Mouse (Mus musculus) midbrain, embryonic 14.5 days (tissue): ENCODE data around the gene Mlip. TPM values are rescaled to one million over a fixed set of nuclear protein-coding genes. Genes with fewer than 3 reads are reported as not detected.
"Not testable (repeated sequence)": the region's sequence is repeated elsewhere in the genome, so short reads cannot be mapped to it uniquely, and the experiment has no call there.

Experiments
- ATAC-seq: fragments of 200-750 bp; cut with Nextera tagmentation; 2 replicates; pipeline ENCODE4 v1.8.0; 2017; ENCODE audit warnings: moderate number of reproducible peaks, moderate library complexity; ENCODE audit not compliant: low FRiP score, low TSS enrichment
- DNase-seq: peaks from one replicate; pipeline ENCODE4 v3.0.0-alpha.2; 2015
- H3K27ac ChIP-seq: fragments of 300-500 bp; sonication (generic); replicated peaks from 2 replicates; pipeline ENCODE4 v1.5.1; 2014; ENCODE audit warnings: mild to moderate bottlenecking, low read depth, low read length, moderate library complexity
- H3K27me3 ChIP-seq: fragments of 300-500 bp; sonication (generic); 2 replicates; pipeline ENCODE4 v1.6.1; 2014; ENCODE audit warnings: low read length, control low read depth, mixed read lengths; ENCODE audit not compliant: control insufficient read depth, insufficient read depth
- H3K36me3 ChIP-seq: fragments of 300-500 bp; sonication (generic); 2 replicates; pipeline ENCODE4 v1.6.1; 2014; ENCODE audit warnings: low read length, control low read depth; ENCODE audit not compliant: control insufficient read depth, insufficient read depth
- H3K4me1 ChIP-seq: fragments of 300-500 bp; sonication (generic); 2 replicates; pipeline ENCODE4 v1.6.1; 2014; ENCODE audit warnings: mild to moderate bottlenecking, antibody characterized with exemption, low read length, control low read depth; ENCODE audit not compliant: control insufficient read depth, insufficient read depth
- H3K4me2 ChIP-seq: fragments of 300-500 bp; sonication (generic); 2 replicates; pipeline ENCODE4 v1.6.1; 2014; ENCODE audit warnings: mild to moderate bottlenecking, low read length, moderate library complexity
- H3K4me3 ChIP-seq: fragments of 300-500 bp; sonication (generic); replicated peaks from 2 replicates; pipeline ENCODE4 v1.5.1; 2014; ENCODE audit warnings: low read depth, low read length
- H3K9ac ChIP-seq: fragments of 300-500 bp; sonication (generic); replicated peaks from 2 replicates; pipeline ENCODE4 v1.6.1; 2014; ENCODE audit warnings: mild to moderate bottlenecking, low read length, moderate library complexity
- H3K9me3 ChIP-seq: fragments of 300-500 bp; sonication (generic); 2 replicates; pipeline ENCODE4 v1.6.1; 2016; ENCODE audit warnings: low read length, control low read depth, mixed read lengths; ENCODE audit not compliant: control insufficient read depth
- WGBS: fragments of 180-500 bp; shearing (Covaris S2); extraction: QIAGEN DNeasy Blood & Tissue Kit; methylation state at CpG from one replicate; pipeline ENCODE4 v1.1.7; 2014; 5-methylcytosine and 5-hydroxymethylcytosine counted together
- polyA plus RNA-seq: library from polyadenylated mRNA; unstranded; fragments of >200 nt; fragmentation: Nextera tagmentation; extraction: Ambion mirVana; gene quantifications from 2 replicates; pipeline ENCODE4 v1.2.1, GENCODE M21; 2014

The Mlip gene
- polyA plus RNA-seq, 1 experiment from 2014 or later, result 0.83 TPM

GRCm38 (mm10) chr9:77369262-77369661, 16.5 kb upstream of the Mlip start:
- 69% methylated on average over 9 of the region's 9 CpGs for WGBS
- Histone ChIP-seq H3K27me3 (no peaks in the 10 kb centered on the region), H3K9ac (no peak overlapping the region), H3K4me3 (no peak overlapping the region), H3K36me3 (no peaks in the 10 kb centered on the region), H3K9me3 (no peaks in the 10 kb centered on the region), H3K4me1 (no peaks in the 10 kb centered on the region), H3K27ac (no peak overlapping the region), H3K4me2 (no peak overlapping the region)
- no peak for DNase-seq
- no peak for ATAC-seq

DNA sequence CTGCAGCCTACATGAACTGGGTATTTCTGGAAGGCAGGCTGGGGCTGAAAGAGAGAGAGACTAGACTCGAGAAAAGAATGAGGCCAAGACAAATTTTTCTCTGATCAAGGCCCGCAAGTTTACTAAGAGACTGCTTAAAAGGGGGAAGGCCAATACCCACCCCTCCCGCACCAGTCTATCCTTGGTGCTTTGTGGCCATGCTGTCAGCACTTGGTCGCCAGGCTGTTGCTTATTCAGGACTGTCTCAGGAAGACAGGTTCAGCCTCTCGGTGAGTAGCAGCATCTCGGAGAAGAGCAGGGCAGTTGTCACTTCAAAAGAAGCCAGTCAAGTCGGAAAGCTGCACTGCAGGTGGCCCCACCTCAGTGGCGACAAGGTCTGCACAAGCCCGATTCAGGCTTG, 11.9 kb upstream of the Mlip start:
- not testable (repeated sequence) for H3K9ac ChIP-seq, H3K4me3 ChIP-seq, ATAC-seq, DNase-seq, H3K4me2 ChIP-seq, H3K4me1 ChIP-seq, H3K27ac ChIP-seq, H3K9me3 ChIP-seq, H3K36me3 ChIP-seq, H3K27me3 ChIP-seq
- WGBS, result 56% methylated on average over 9 of the region's 9 CpGs

DNA sequence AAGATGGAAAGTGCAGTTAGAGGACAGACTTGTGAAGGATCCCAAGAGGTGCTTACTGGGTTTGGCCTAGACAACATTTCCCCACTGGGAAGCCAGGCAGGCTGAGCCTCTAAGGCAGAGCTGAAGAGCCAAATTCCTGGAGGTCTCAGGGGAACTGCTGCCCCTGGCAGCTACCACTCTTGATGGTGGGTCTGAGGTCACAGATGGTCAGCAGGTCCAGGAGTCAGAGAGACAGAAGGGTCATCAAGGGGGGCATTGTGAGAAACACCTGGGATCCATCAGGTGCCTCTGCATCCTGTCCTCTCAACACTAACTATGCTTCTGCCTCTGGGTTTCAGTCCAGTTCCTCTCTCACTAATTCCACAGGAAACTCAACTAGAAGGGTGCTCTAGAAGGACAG, 10.1 kb upstream of the Mlip start:
- ATAC-seq (no peak), DNase-seq (no peak)
- no peaks in the 10 kb centered on the region for H3K36me3 ChIP-seq
- no peak overlapping the region for H3K9ac ChIP-seq
- no peaks in the 10 kb centered on the region for H3K4me1 ChIP-seq
- H3K4me3 ChIP-seq, result no peak overlapping the region
- no peaks in the 10 kb centered on the region for H3K27me3 ChIP-seq
- no peak overlapping the region for H3K4me2 ChIP-seq
- H3K9me3 ChIP-seq, result no peaks in the 10 kb centered on the region
- H3K27ac ChIP-seq, result no peak overlapping the region

GRCm38 (mm10) chr9:77360654-77361053, 7.9 kb upstream of the Mlip start:
- Histone ChIP-seq H3K27ac (no peak overlapping the region), H3K4me3 (no peak overlapping the region), H3K36me3 (no peaks in the 10 kb centered on the region), H3K9me3 (no peaks in the 10 kb centered on the region), H3K4me1 (no peaks in the 10 kb centered on the region), H3K27me3 (no peaks in the 10 kb centered on the region), H3K9ac (no peak overlapping the region), H3K4me2 (no peak overlapping the region)
- no peak for DNase-seq
- WGBS, result 92% methylated on average over 8 of the region's 8 CpGs
- no peak for ATAC-seq

DNA sequence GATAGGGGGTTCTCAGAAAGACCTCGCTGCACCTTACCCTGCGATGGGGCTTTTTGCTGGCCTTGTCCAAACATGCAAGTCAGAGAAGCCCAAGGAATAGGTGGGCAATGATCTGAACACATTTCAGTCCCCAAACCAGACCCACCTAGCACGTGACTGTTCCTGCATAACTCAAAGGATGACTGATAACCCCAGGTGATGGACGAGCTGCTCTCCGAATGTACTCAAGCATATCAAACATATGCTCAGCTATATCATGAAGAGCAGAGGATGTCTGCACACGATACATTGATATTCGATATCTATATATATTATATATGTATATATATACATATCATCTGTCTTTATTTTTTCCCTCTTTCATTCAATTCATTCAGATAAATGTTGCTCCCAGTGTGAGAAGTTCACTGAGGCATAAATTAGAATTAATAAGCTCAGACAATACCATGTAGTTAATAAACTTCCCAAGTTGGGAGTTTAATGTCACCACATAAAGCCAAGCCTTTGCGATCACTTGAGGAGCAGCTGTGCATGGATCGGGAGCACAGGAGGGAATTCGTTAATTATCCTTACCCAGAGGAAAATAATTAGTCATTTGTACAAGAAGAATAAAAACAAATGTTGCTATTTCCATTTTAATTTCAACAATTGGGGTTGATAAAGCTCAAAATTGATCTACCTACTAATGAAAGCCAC, 6.7 kb upstream of the Mlip start:
- Histone ChIP-seq H3K4me3 (no peak overlapping the region), H3K27me3 (no peaks in the 10 kb centered on the region), H3K4me1 (no peaks in the 10 kb centered on the region), H3K27ac (no peak overlapping the region), H3K9me3 (no peaks in the 10 kb centered on the region), H3K36me3 (no peaks in the 10 kb centered on the region), H3K9ac (no peak overlapping the region), H3K4me2 (no peak overlapping the region)
- WGBS, result 86% methylated on average over 10 of the region's 10 CpGs
- ATAC-seq (no peak), DNase-seq (no peak)

DNA sequence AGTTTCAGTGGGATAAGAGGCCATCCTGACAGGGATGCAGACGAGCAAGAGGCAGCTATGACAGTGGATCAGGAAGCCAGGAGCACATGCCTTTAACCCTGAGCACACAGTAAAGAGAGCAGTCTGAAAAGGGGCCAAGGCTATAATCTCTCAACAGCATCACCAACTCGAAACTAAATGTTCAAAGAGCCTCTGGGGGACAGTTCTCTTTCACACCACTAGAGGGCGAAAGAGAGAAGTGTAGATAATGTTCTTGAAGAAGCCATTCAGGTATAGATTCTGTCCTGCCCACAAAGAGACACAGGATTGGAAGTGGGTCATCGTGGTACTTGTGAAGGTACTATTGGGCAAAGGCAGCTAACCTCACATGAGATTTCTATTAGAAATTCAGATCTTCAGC, 1.2 kb upstream of the Mlip start:
- no peak overlapping the region for H3K9ac ChIP-seq
- no peak for ATAC-seq
- WGBS, result 82% methylated on average over 4 of the region's 4 CpGs

GRCm38 (mm10) chr9:77347704-77348103, 5.1 kb downstream of the Mlip start:
- H3K27ac ChIP-seq, result no peak overlapping the region
- H3K4me1 ChIP-seq, result no peaks in the 10 kb centered on the region
- no peak for ATAC-seq
- no peaks in the 10 kb centered on the region for H3K27me3 ChIP-seq
- H3K4me3 ChIP-seq, result no peak overlapping the region
- no peak overlapping the region for H3K9ac ChIP-seq
- no peak for DNase-seq
- 82% methylated on average over 7 of the region's 7 CpGs for WGBS
- no peaks in the 10 kb centered on the region for H3K9me3 ChIP-seq
- no peak overlapping the region for H3K4me2 ChIP-seq
- H3K36me3 ChIP-seq, result no peaks in the 10 kb centered on the region

More for the DNA sequence above, 1.2 kb upstream of the Mlip start:
- no peak overlapping the region for H3K4me2 ChIP-seq
- H3K27me3 ChIP-seq, result no peaks in the 10 kb centered on the region
- no peak for DNase-seq
- no peaks in the 10 kb centered on the region for H3K9me3 ChIP-seq
- no peaks in the 10 kb centered on the region for H3K36me3 ChIP-seq
- no peak overlapping the region for H3K4me3 ChIP-seq
- H3K4me1 ChIP-seq, result no peaks in the 10 kb centered on the region
- H3K27ac ChIP-seq, result no peak overlapping the region

DNA sequence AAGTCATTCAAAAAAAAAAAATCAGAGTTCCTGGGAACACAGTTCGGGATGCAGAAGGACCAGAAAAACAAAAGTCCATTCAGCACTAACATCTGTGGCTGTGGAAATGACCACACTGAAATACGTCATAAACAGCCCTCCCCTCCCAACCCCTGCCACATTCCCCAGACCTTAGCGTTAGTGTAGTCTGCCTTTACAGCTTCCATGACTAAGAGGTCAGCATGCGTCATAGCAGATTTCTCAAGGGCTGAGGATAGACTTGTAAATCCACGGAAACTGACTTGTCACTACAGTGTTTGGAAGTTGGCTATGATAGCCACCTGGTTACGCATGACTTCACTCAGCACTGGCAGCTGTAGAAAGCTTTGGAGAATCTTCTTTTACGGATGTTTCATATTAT, 8.5 kb downstream of the Mlip start:
- WGBS, result 79% methylated on average over 7 of the region's 7 CpGs
- no peaks in the 10 kb centered on the region for H3K27me3 ChIP-seq

DNA sequence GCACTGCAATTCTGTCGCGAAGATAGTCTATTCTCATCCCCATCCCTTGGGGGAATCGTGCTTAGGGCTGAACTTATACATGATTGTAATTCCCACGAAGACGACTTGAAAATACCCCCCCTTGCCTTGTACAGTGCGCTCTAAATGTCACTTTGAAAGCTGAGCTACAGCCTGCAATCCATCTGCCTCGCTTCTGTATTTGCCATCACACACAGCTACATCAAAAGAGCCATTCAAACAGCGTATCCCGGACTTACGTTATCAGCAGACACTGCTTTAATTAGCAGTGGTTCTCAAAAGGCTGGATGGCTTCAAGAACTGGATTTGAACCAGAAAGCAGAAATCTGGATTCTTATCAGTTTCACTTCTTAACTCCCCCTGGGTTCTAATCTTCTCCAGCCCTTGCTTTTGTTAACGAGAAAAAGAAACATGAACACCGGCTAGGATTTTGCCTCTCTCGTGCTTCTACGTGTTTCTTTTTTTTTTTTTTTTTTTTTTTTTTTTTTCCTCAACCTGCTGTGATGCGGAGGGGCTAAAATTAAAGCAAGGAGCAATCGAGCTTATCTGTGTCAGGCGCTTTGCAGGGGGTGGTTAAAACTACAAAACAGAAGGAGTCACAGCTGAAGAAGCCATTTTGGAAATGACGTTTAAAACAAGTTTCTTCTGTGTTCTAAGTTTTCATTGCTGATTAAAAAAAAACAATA, 12.5 kb downstream of the Mlip start:
- ATAC-seq (peak; percentile 74; the same call in 1 of the 2 replicates), DNase-seq (peak; percentile 77)
- no peaks in the 10 kb centered on the region for H3K9me3 ChIP-seq
- H3K4me3 ChIP-seq, result peak overlapping the region; percentile 7
- no peaks in the 10 kb centered on the region for H3K27me3 ChIP-seq
- H3K4me2 ChIP-seq, result peak overlapping the region; percentile 46
- H3K27ac ChIP-seq, result peak overlapping the region; percentile 73
- peaks cover 12% of the 10 kb centered on the region for H3K4me1 ChIP-seq
- WGBS, result 14% methylated on average over 18 of the region's 18 CpGs
- H3K36me3 ChIP-seq, result no peaks in the 10 kb centered on the region
- H3K9ac ChIP-seq, result no peak overlapping the region; the same call in 1 of the 2 replicates

More for the DNA sequence above, 8.5 kb downstream of the Mlip start:
- Histone ChIP-seq H3K9ac (no peak overlapping the region), H3K4me1 (peaks cover 10% of the 10 kb centered on the region), H3K27ac (no peak overlapping the region), H3K36me3 (no peaks in the 10 kb centered on the region), H3K4me3 (no peak overlapping the region), H3K9me3 (no peaks in the 10 kb centered on the region), H3K4me2 (no peak overlapping the region)
- DNase-seq, result no peak
- no peak for ATAC-seq
